Mouse (Mus musculus) hindbrain, embryonic 16.5 days (tissue): ENCODE measurements at regions not wholly inside any gene's neighbourhood (a gene's known extent, or its start where the extent isn't known, plus 50 kb on each side); places are given as distances from the start of the nearest gene placed in this dataset.

Source experiments
- ATAC-seq: fragments of 200-750 bp; cut with Nextera tagmentation; 2 replicates; pipeline ENCODE4 v1.8.0; 2017; ENCODE audit warnings: moderate TSS enrichment, moderate library complexity
- H3K27ac ChIP-seq: fragments of 300-500 bp; sonication (generic); 2 replicates; pipeline ENCODE4 v1.5.1; 2014; ENCODE audit warnings: low read depth, mild to moderate bottlenecking, control low read depth, low read length, moderate library complexity
- H3K27me3 ChIP-seq: fragments of 300-500 bp; sonication (generic); replicated peaks from 2 replicates; pipeline ENCODE4 v1.6.1; 2014; ENCODE audit warnings: low read length; ENCODE audit not compliant: control insufficient read depth, insufficient read depth
- H3K36me3 ChIP-seq: fragments of 300-500 bp; sonication (generic); 2 replicates; pipeline ENCODE4 v1.6.1; 2014; ENCODE audit warnings: mild to moderate bottlenecking, low read length, moderate library complexity, mixed read lengths; ENCODE audit not compliant: control insufficient read depth, insufficient read depth
- H3K4me1 ChIP-seq: fragments of 300-500 bp; sonication (generic); 2 replicates; pipeline ENCODE4 v1.6.1; 2014; ENCODE audit warnings: low read depth, low read length; ENCODE audit not compliant: control insufficient read depth, insufficient read depth
- H3K4me2 ChIP-seq: fragments of 300-500 bp; sonication (generic); 2 replicates; pipeline ENCODE4 v1.6.1; 2014; ENCODE audit warnings: mild to moderate bottlenecking, low read length, control low read depth, moderate library complexity
- H3K4me3 ChIP-seq: fragments of 300-500 bp; sonication (generic); 2 replicates; pipeline ENCODE4 v1.5.1; 2014; ENCODE audit warnings: mild to moderate bottlenecking, low read length, control low read depth, moderate library complexity
- H3K9ac ChIP-seq: fragments of 300-500 bp; sonication (generic); 2 replicates; pipeline ENCODE4 v1.6.1; 2014; ENCODE audit warnings: low read depth, mild to moderate bottlenecking, control low read depth, low read length, moderate library complexity
- H3K9me3 ChIP-seq: fragments of 300-500 bp; sonication (generic); 2 replicates; pipeline ENCODE4 v1.6.1; 2014; ENCODE audit warnings: mild to moderate bottlenecking, low read length, moderate library complexity; ENCODE audit not compliant: control insufficient read depth
- WGBS: fragments of 180-500 bp; shearing (Covaris S2); extraction: QIAGEN DNeasy Blood & Tissue Kit; methylation state at CpG from one replicate; pipeline ENCODE4 v1.1.7; 2014; 5-methylcytosine and 5-hydroxymethylcytosine counted together

- Histone ChIP-seq H3K27ac (no peak overlapping the region), H3K4me3 (no peak overlapping the region), H3K9me3 (no peaks in the 10 kb centered on the region), H3K36me3 (no peaks in the 10 kb centered on the region), H3K9ac (no peak overlapping the region), H3K4me1 (no peaks in the 10 kb centered on the region), H3K4me2 (no peak overlapping the region), H3K27me3 (no peaks in the 10 kb centered on the region)
- WGBS, result 69% methylated on average over 4 of the region's 4 CpGs
- ATAC-seq, result no peak
Observed at GRCm38 (mm10) chr1:125039572-125040326, 395.8 kb downstream of the Actr3 start.

GRCm38 (mm10) chr1:125013301-125013700 is 422.2 kb downstream of the Actr3 start:
- ATAC-seq, result no peak
- H3K9ac ChIP-seq, result no peak overlapping the region
- no peaks in the 10 kb centered on the region for H3K4me1 ChIP-seq
- H3K36me3 ChIP-seq, result no peaks in the 10 kb centered on the region
- H3K9me3 ChIP-seq, result no peaks in the 10 kb centered on the region
- 89% methylated on average over 4 of the region's 4 CpGs for WGBS
- no peak overlapping the region for H3K27ac ChIP-seq
- no peak overlapping the region for H3K4me2 ChIP-seq
- no peaks in the 10 kb centered on the region for H3K27me3 ChIP-seq
- H3K4me3 ChIP-seq, result no peak overlapping the region

GRCm38 (mm10) chr1:125011893-125012292 is 423.6 kb downstream of the Actr3 start:
- Histone ChIP-seq H3K4me1 (no peaks in the 10 kb centered on the region), H3K36me3 (no peaks in the 10 kb centered on the region), H3K4me2 (no peak overlapping the region), H3K27ac (no peak overlapping the region), H3K27me3 (no peaks in the 10 kb centered on the region), H3K4me3 (no peak overlapping the region), H3K9ac (no peak overlapping the region), H3K9me3 (no peaks in the 10 kb centered on the region)
- ATAC-seq, result no peak
- 93% methylated on average over 2 of the region's 2 CpGs for WGBS

GRCm38 (mm10) chr1:124997577-124997976 is 437.9 kb downstream of the Actr3 start:
- H3K27ac ChIP-seq, result no peak overlapping the region

GRCm38 (mm10) chr1:124950849-124951248 is 484.7 kb downstream of the Actr3 start:
- H3K9ac ChIP-seq, result no peak overlapping the region
- H3K27ac ChIP-seq, result no peak overlapping the region
- no peaks in the 10 kb centered on the region for H3K36me3 ChIP-seq
- H3K4me1 ChIP-seq, result no peaks in the 10 kb centered on the region
- H3K4me3 ChIP-seq, result no peak overlapping the region
- H3K9me3 ChIP-seq, result no peaks in the 10 kb centered on the region; the same call in 1 of the 2 replicates
- no peak for ATAC-seq
- H3K27me3 ChIP-seq, result no peaks in the 10 kb centered on the region
- H3K4me2 ChIP-seq, result no peak overlapping the region

More at GRCm38 (mm10) chr1:124997577-124997976, 437.9 kb downstream of the Actr3 start:
- H3K27me3 ChIP-seq, result no peaks in the 10 kb centered on the region
- no peaks in the 10 kb centered on the region for H3K4me1 ChIP-seq
- WGBS, result 56% methylated on average over 1 of the region's 1 CpGs
- no peak overlapping the region for H3K9ac ChIP-seq
- no peak overlapping the region for H3K4me2 ChIP-seq
- ATAC-seq, result no peak
- no peaks in the 10 kb centered on the region for H3K9me3 ChIP-seq
- no peaks in the 10 kb centered on the region for H3K36me3 ChIP-seq
- H3K4me3 ChIP-seq, result no peak overlapping the region

- Histone ChIP-seq H3K4me2 (no peak overlapping the region), H3K9ac (no peak overlapping the region), H3K27me3 (no peaks in the 10 kb centered on the region), H3K4me1 (no peaks in the 10 kb centered on the region), H3K27ac (no peak overlapping the region), H3K9me3 (no peaks in the 10 kb centered on the region), H3K36me3 (no peaks in the 10 kb centered on the region), H3K4me3 (no peak overlapping the region)
- ATAC-seq, result no peak
Observed at GRCm38 (mm10) chr1:124904373-124904772, 531.2 kb downstream of the Actr3 start.

- Histone ChIP-seq H3K9ac (no peak overlapping the region), H3K4me2 (no peak overlapping the region), H3K27me3 (no peaks in the 10 kb centered on the region), H3K9me3 (no peaks in the 10 kb centered on the region), H3K4me3 (no peak overlapping the region), H3K36me3 (no peaks in the 10 kb centered on the region), H3K4me1 (no peaks in the 10 kb centered on the region), H3K27ac (no peak overlapping the region)
- ATAC-seq, result no peak
- 91% methylated on average over 3 of the region's 3 CpGs for whole genome bisulfite sequencing
Observed at GRCm38 (mm10) chr1:124871148-124871547, 564.4 kb downstream of the Actr3 start.

GRCm38 (mm10) chr1:124866248-124866647 is 569.3 kb downstream of the Actr3 start:
- Histone ChIP-seq H3K27me3 (no peaks in the 10 kb centered on the region), H3K9me3 (no peaks in the 10 kb centered on the region), H3K4me1 (no peaks in the 10 kb centered on the region), H3K27ac (no peak overlapping the region), H3K36me3 (no peaks in the 10 kb centered on the region), H3K4me3 (no peak overlapping the region), H3K4me2 (no peak overlapping the region), H3K9ac (no peak overlapping the region)
- no peak for ATAC-seq
- WGBS, result 69% methylated on average over 3 of the region's 3 CpGs

- Histone ChIP-seq H3K9me3 (no peaks in the 10 kb centered on the region), H3K9ac (no peak overlapping the region), H3K4me2 (no peak overlapping the region; the same call in 1 of the 2 replicates), H3K27ac (no peak overlapping the region), H3K36me3 (no peaks in the 10 kb centered on the region), H3K27me3 (no peaks in the 10 kb centered on the region), H3K4me1 (no peaks in the 10 kb centered on the region), H3K4me3 (no peak overlapping the region)
- no peak for ATAC-seq
- 59% methylated on average over 6 of the region's 6 CpGs for WGBS
Observed at GRCm38 (mm10) chr1:124845681-124846080, 589.8 kb downstream of the Actr3 start.
